Mouse (Mus musculus) adrenal gland, postnatal 10 days (tissue): ENCODE measurements around the gene Rnd2. TPM values are rescaled to one million over a fixed set of nuclear protein-coding genes. Genes with fewer than 3 reads are reported as not detected.

Experiments
- microRNA-seq: library from miRNA; unstranded; fragments of <30 nt; microRNA quantifications from one replicate; pipeline ENCODE4 v1.2.0, GENCODE M21; 2021
- total RNA-seq, 2 experiments: library from RNA; stranded (reverse); gene quantifications; 2 replicates each; pipeline ENCODE4 v1.2.3; 2021

The Rnd2 gene
- total RNA-seq, 2 experiments from 2014 or later: 10.6 to 11.0 TPM

Small RNA genes lying within 50 kb of the gene (microRNA-seq; reads per million reads assigned to microRNA genes)
- gene Mir6929: not detected

Other genes starting within 250 kb of the Rnd2 start
- 10 to 100 TPM; 27.9 to 37.9 TPM for gene Ezh1, start 238.5 kb upstream of the Rnd2 start, total RNA-seq
- 100 to 1,000 TPM; 101 to 116 TPM for gene Ramp2, start 219.0 kb upstream of the Rnd2 start, total RNA-seq
- gene Vps25, start 211.3 kb upstream of the Rnd2 start, total RNA-seq: 100 to 1,000 TPM; 109 to 112 TPM
- 1 to 10 TPM; 2.5 to 3.6 TPM for gene Wnk4, start 204.4 kb upstream of the Rnd2 start, total RNA-seq
- 1 to 10 TPM in 1 of 2 experiments, under 1 TPM in 1; 0.63 to 1.4 TPM for gene Cntd1, start 186.0 kb upstream of the Rnd2 start, total RNA-seq
- 10 to 100 TPM; 79.8 to 84.3 TPM for gene Coa3, start 185.9 kb upstream of the Rnd2 start, total RNA-seq
- gene Becn1, start 162.7 kb upstream of the Rnd2 start, total RNA-seq: 100 to 1,000 TPM; 132 to 133 TPM
- gene Psme3, start 148.8 kb upstream of the Rnd2 start, total RNA-seq: 100 to 1,000 TPM; 125 to 132 TPM
- gene Aoc2, start 139.9 kb upstream of the Rnd2 start, total RNA-seq: 1 to 10 TPM; 6.0 to 9.0 TPM
- gene Aoc3, start 134.4 kb upstream of the Rnd2 start, total RNA-seq: 100 to 1,000 TPM; 103 to 122 TPM
- gene G6pc, start 97.4 kb upstream of the Rnd2 start, total RNA-seq: 10 to 100 TPM; 35.5 to 89.5 TPM
- gene Aarsd1, start 47.4 kb upstream of the Rnd2 start, total RNA-seq: 10 to 100 TPM; 33.1 to 37.3 TPM
- gene Gm27029, start 40.2 kb upstream of the Rnd2 start, total RNA-seq: 1 to 10 TPM; 1.9 to 5.0 TPM
- 10 to 100 TPM; 16.1 to 17.8 TPM for gene Rundc1, start 39.9 kb upstream of the Rnd2 start, total RNA-seq
- gene Ptges3l, start 39.7 kb upstream of the Rnd2 start, total RNA-seq: 1 to 10 TPM; 5.6 to 9.5 TPM
- 10 to 100 TPM; 75.5 to 92.7 TPM for gene Rpl27, start 22.7 kb upstream of the Rnd2 start, total RNA-seq
- gene Ifi35, start 16.6 kb upstream of the Rnd2 start, total RNA-seq: 10 to 100 TPM; 23.0 to 24.9 TPM
- 10 to 100 TPM; 79.4 to 87.3 TPM for gene Vat1, start 1.2 kb downstream of the Rnd2 start, total RNA-seq
- gene Brca1, start 87.0 kb downstream of the Rnd2 start, total RNA-seq: 1 to 10 TPM; 8.1 to 8.3 TPM
- gene Nbr1, start 87.2 kb downstream of the Rnd2 start, total RNA-seq: 100 to 1,000 TPM; 134 to 137 TPM
- 10 to 100 TPM; 11.2 to 12.0 TPM for gene Tmem106a, start 117.2 kb downstream of the Rnd2 start, total RNA-seq
- not detected for gene Gm11634, start 134.3 kb downstream of the Rnd2 start, total RNA-seq
- gene Rdm1, start 162.2 kb downstream of the Rnd2 start, total RNA-seq: 10 to 100 TPM; 22.5 to 26.4 TPM
- 10 to 100 TPM; 10.4 to 16.7 TPM for gene Arl4d, start 200.5 kb downstream of the Rnd2 start, total RNA-seq